Mouse (Mus musculus) heart, embryonic 12.5 days (tissue): Measurements from ENCODE around the gene Col2a1. TPM values are rescaled to one million over a fixed set of nuclear protein-coding genes. Genes with fewer than 3 reads are reported as not detected.

Experiments
- ATAC-seq: fragments of 200-750 bp; cut with Nextera tagmentation; 2 replicates; pipeline ENCODE4 v1.8.0; 2017; ENCODE audit warnings: moderate TSS enrichment, moderate library complexity; ENCODE audit not compliant: insufficient number of reproducible peaks, low FRiP score
- H3K27ac ChIP-seq: fragments of 300-500 bp; sonication (generic); 2 replicates; pipeline ENCODE4 v1.5.1; 2016; ENCODE audit warnings: mild to moderate bottlenecking, moderate library complexity; ENCODE audit not compliant: poor library complexity, severe bottlenecking
- H3K27me3 ChIP-seq: fragments of 300-500 bp; sonication (generic); replicated peaks from 2 replicates; pipeline ENCODE4 v1.6.1; 2016; ENCODE audit warnings: mild to moderate bottlenecking, moderate library complexity
- H3K36me3 ChIP-seq: fragments of 300-500 bp; sonication (generic); 2 replicates; pipeline ENCODE4 v1.6.1; 2016; ENCODE audit warnings: mild to moderate bottlenecking, moderate library complexity
- H3K4me1 ChIP-seq: fragments of 300-500 bp; sonication (generic); replicated peaks from 2 replicates; pipeline ENCODE4 v1.6.1; 2016; ENCODE audit warnings: mild to moderate bottlenecking
- H3K4me2 ChIP-seq: fragments of 300-500 bp; sonication (generic); 2 replicates; pipeline ENCODE4 v1.6.1; 2016; ENCODE audit warnings: mild to moderate bottlenecking, moderate library complexity
- H3K4me3 ChIP-seq: fragments of 300-500 bp; sonication (generic); 2 replicates; pipeline ENCODE4 v1.5.1; 2016; ENCODE audit warnings: mild to moderate bottlenecking
- H3K9ac ChIP-seq: fragments of 300-500 bp; sonication (generic); 2 replicates; pipeline ENCODE4 v1.6.1; 2016; ENCODE audit warnings: mild to moderate bottlenecking, moderate library complexity
- H3K9me3 ChIP-seq: fragments of 300-500 bp; sonication (generic); replicated peaks from 2 replicates; pipeline ENCODE4 v1.6.1; 2016; ENCODE audit warnings: mild to moderate bottlenecking, moderate library complexity
- WGBS: fragments of 180-500 bp; shearing (Covaris S2); methylation state at CpG from one replicate; pipeline ENCODE4 v1.1.7; 2016; 5-methylcytosine and 5-hydroxymethylcytosine counted together
- polyA plus RNA-seq: library from polyadenylated mRNA; unstranded; fragments of >200 nt; fragmentation: Nextera tagmentation; extraction: Ambion mirVana; gene quantifications from 2 replicates; pipeline ENCODE4 v1.2.1, GENCODE M21; 2016

The Col2a1 gene
- polyA plus RNA-seq, 1 experiment from 2014 or later: 78.9 TPM

DNA sequence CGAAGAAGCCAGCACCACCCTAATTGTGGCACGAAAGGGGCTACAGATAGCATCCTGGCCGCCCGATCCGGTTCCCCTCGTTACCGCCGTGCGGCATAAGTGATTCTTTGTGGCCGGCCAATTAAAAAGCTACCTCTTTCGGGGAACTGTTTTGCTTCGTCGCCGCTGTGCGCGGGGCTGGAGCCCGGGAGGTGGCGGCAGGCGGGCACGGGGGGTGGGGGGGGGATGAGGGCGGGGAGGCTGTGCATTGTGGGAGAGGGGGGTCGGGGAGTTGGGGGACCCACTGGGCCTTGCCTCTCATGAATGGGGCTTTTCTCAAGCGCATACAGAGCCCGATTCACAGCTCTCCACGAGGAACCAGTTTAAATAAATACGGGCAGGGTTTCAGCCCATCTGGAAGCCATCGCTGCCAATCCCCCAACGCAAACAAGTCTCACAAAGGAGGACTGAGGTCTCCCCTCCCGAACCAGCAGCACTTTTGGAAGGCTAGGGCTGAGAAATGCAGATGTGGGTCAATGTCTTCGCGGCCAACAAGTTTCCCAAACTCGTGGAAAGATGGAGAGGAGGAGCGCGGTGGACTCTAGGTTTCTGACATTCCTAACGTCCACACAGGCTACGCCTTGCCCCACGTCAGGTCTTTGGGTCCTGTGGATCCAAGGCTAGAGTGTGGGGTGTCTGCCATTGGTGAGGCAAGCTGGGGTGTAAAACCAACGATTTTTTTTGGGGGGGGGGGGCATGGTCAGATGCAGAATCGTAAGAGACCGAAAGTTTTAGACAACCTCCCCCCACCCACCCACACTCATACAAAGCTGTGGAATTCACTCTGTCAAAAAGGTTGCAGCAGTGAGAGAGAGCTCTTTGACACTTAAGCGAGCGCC, 2.1 kb downstream of the Col2a1 start:
- Histone ChIP-seq H3K9me3 (no peaks in the 10 kb centered on the region), H3K36me3 (no peaks in the 10 kb centered on the region), H3K27ac (peak overlapping the region; percentile 39), H3K4me3 (peak overlapping the region; percentile 52), H3K27me3 (peaks cover 65% of the 10 kb centered on the region), H3K4me1 (peaks cover 47% of the 10 kb centered on the region), H3K9ac (peak overlapping the region; percentile 73), H3K4me2 (peak overlapping the region; percentile 79)
- under 1% methylated on average over 42 of the region's 42 CpGs for WGBS
- ATAC-seq: no peak

DNA sequence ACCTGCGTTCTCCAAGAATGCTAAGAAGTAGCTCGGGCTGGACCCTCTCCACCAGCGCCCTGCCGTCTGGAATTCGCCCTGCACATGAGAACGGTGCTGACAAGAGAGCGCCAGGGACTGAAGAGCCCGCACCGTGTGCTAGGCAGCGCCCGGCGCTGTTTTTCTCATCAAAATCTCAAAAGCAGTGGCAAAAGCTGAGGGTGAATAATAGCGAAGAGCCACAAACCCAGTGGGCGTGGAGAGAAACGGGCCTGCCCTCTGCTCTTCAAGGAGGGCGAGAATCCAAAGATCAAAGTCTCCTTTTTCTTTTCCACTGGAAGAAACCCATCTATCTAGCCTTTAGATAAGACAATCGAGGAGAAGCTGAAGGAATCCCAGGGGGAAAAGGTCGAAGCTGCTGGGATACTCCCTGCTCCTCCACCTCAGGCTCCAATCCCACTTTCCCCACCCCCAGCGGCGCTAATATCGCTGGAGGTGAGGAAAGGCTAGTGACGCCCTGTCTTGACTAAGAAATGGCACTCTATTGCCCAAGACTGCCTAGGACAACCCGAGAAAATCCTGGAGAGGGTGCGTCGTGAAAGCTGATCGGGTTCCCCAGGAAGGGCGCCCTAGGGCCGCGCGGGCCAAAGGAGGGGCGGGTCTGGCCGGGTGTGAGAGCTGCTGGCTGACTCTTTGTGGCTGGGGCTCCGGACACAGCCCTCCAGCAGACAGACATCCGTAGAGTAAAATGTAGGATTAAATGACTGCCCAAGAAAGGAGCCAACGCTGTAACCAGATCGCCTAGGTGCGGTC, 3.0 kb downstream of the Col2a1 start:
- peak overlapping the region; percentile 73 for H3K9ac ChIP-seq

GRCm38 (mm10) chr15:97999991-98000390, 4.5 kb downstream of the Col2a1 start:
- Histone ChIP-seq H3K4me2 (0 out of 2 replicates have a peak overlapping the region, but pooled peaks have one; percentile 6), H3K9ac (no peak overlapping the region), H3K4me1 (peaks cover 40% of the 10 kb centered on the region), H3K4me3 (no peak overlapping the region), H3K36me3 (peaks cover 8% of the 10 kb centered on the region; the same call in 1 of the 2 replicates), H3K27me3 (peaks cover 45% of the 10 kb centered on the region), H3K9me3 (no peaks in the 10 kb centered on the region), H3K27ac (no peak overlapping the region)
- 23% methylated on average over 7 of the region's 7 CpGs for WGBS
- ATAC-seq: no peak

More for the DNA sequence above, 3.0 kb downstream of the Col2a1 start:
- Histone ChIP-seq H3K27me3 (peaks cover 59% of the 10 kb centered on the region), H3K27ac (peak overlapping the region; percentile 39), H3K36me3 (peaks cover under 1% of the 10 kb centered on the region; the same call in 1 of the 2 replicates), H3K4me1 (peaks cover 47% of the 10 kb centered on the region), H3K9me3 (no peaks in the 10 kb centered on the region), H3K4me3 (peak overlapping the region; percentile 52), H3K4me2 (peak overlapping the region; percentile 79)
- WGBS: under 1% methylated on average over 37 of the region's 37 CpGs
- ATAC-seq: no peak

DNA sequence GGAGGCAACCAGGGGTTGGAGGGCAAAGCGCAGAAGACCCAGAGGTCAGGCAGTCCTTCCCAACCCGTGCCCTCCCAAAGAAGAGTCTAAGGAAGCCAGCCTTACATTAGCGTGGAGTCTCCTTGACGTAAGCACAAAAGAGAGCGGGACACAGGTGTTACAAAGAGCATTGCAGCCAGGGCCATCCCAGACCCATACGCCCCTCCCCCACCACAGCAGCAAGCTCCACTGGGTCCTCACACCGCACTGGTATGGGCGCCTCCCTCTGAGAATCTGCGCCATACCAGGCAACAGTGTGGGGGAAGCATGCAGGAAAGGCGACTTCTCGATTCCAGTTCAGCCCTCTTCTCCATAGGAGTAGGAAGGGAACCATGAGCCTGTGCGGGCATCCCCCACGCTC, 4.9 kb downstream of the Col2a1 start:
- H3K9ac ChIP-seq: no peak overlapping the region
- no peak for ATAC-seq
- H3K27me3 ChIP-seq: peaks cover 41% of the 10 kb centered on the region
- H3K4me2 ChIP-seq: 0 out of 2 replicates have a peak overlapping the region, but pooled peaks have one; percentile 6
- H3K4me1 ChIP-seq: peaks cover 37% of the 10 kb centered on the region
- H3K36me3 ChIP-seq: peaks cover 9% of the 10 kb centered on the region; the same call in 1 of the 2 replicates
- H3K9me3 ChIP-seq: no peaks in the 10 kb centered on the region
- H3K27ac ChIP-seq: no peak overlapping the region
- H3K4me3 ChIP-seq: no peak overlapping the region
- WGBS: 27% methylated on average over 13 of the region's 13 CpGs

DNA sequence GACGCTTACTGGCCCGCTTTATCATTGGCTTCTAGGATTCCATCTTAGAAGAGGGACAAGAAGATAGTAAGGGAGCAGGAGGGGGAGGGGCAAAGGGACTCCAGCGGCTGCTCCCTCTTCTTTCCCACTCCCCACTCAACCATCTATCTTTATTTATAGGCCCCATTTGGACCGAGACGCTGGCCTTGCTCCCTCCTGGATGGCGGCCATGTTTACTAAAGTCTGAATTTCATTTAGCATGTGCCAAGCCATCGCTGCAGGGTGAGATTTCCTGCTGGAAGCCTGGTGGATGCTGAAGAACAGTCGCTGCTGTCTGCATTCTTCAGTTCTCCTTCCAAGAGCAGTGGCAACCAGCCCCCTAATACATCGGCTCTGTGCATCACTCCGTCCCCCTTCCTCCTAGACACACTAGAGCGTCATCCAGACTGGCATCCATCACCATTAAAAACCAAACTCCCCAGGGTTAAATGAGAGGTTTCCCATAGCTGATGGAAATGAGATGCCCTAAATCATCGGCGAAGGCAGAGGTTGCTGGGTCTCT, 7.7 kb downstream of the Col2a1 start:
- no peak overlapping the region for H3K27ac ChIP-seq
- H3K4me1 ChIP-seq: peaks cover 31% of the 10 kb centered on the region
- H3K4me3 ChIP-seq: no peak overlapping the region
- 73% methylated on average over 13 of the region's 13 CpGs for WGBS
- H3K9ac ChIP-seq: no peak overlapping the region
- peaks cover 29% of the 10 kb centered on the region for H3K27me3 ChIP-seq
- no peaks in the 10 kb centered on the region for H3K9me3 ChIP-seq
- H3K36me3 ChIP-seq: peaks cover 9% of the 10 kb centered on the region; the same call in 1 of the 2 replicates
- H3K4me2 ChIP-seq: no peak overlapping the region
- ATAC-seq: no peak

GRCm38 (mm10) chr15:97992712-97993286, 11.7 kb downstream of the Col2a1 start:
- peak overlapping the region; percentile 60 for H3K4me2 ChIP-seq
- H3K27me3 ChIP-seq: no peaks in the 10 kb centered on the region
- peaks cover 13% of the 10 kb centered on the region; the same call in 1 of the 2 replicates for H3K36me3 ChIP-seq
- peak overlapping the region; percentile 24 for H3K4me3 ChIP-seq
- H3K9me3 ChIP-seq: no peaks in the 10 kb centered on the region
- 9% methylated on average over 18 of the region's 18 CpGs for WGBS
- H3K27ac ChIP-seq: peak overlapping the region; percentile 80
- ATAC-seq: peak; percentile 86
- peak overlapping the region; percentile 68 for H3K9ac ChIP-seq
- H3K4me1 ChIP-seq: peaks cover 42% of the 10 kb centered on the region

- peak; percentile 39 for ATAC-seq
- Histone ChIP-seq H3K4me2 (peak overlapping the region; percentile 60), H3K27me3 (no peaks in the 10 kb centered on the region), H3K9me3 (no peaks in the 10 kb centered on the region), H3K36me3 (peaks cover 18% of the 10 kb centered on the region; the same call in 1 of the 2 replicates), H3K4me3 (no peak overlapping the region), H3K4me1 (peaks cover 42% of the 10 kb centered on the region), H3K27ac (peak overlapping the region; percentile 80), H3K9ac (peak overlapping the region; percentile 68)
- 45% methylated on average over 13 of the region's 13 CpGs for WGBS
Observed at GRCm38 (mm10) chr15:97992027-97992711, 12.3 kb downstream of the Col2a1 start.

GRCm38 (mm10) chr15:97991285-97991895, 13.1 kb downstream of the Col2a1 start:
- no peak overlapping the region for H3K27ac ChIP-seq
- H3K4me1 ChIP-seq: peaks cover 42% of the 10 kb centered on the region
- no peak overlapping the region for H3K4me3 ChIP-seq
- no peak overlapping the region for H3K4me2 ChIP-seq
- 31% methylated on average over 12 of the region's 12 CpGs for WGBS
- no peaks in the 10 kb centered on the region for H3K27me3 ChIP-seq
- no peak for ATAC-seq
- no peaks in the 10 kb centered on the region for H3K9me3 ChIP-seq
- H3K9ac ChIP-seq: no peak overlapping the region
- H3K36me3 ChIP-seq: peaks cover 20% of the 10 kb centered on the region

DNA sequence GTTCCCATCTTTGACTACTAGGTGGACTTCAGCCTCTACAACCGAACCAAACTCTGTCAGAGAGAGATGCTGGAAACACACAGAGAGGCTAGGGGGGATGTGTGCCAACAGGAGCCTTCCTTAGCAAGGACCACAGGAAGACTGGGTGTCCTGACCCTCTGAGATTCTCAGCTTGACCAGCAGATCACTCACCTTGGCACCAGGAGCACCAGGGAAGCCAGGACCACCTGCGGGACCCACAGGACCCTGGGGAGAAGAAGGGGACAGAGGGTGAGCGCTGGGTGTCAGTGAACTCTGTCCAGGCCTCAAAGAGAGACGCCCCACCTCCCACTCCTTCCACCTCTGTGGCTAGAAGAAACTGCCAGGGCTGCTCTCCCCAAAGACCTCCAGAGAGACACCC, 13.8 kb downstream of the Col2a1 start:
- no peak overlapping the region for H3K9ac ChIP-seq

DNA sequence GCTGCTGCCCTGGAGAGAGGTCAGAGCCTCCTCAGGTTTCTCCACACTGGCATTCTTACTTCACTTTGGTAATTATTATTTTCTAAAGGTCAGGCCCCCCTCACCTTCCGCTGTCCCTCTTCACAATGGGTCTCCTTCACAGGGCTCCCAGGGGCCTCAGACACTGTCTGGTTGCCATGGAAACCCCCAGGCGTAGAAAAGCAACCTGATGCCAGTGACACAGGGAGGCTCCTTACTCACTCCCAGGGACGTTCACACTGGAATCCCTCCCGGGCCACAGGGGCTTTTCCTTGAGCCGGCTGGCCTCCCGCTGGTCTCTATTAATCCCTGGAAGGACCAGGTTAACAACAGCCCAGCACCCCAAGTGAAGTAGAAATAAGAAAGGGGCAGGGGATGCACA, 14.4 kb downstream of the Col2a1 start:
- Histone ChIP-seq H3K27me3 (no peaks in the 10 kb centered on the region), H3K4me1 (peaks cover 42% of the 10 kb centered on the region), H3K4me2 (no peak overlapping the region), H3K9ac (no peak overlapping the region), H3K36me3 (peaks cover 28% of the 10 kb centered on the region), H3K9me3 (no peaks in the 10 kb centered on the region), H3K4me3 (no peak overlapping the region), H3K27ac (no peak overlapping the region)
- 11% methylated on average over 6 of the region's 6 CpGs for WGBS
- ATAC-seq: no peak

More for the DNA sequence above, 13.8 kb downstream of the Col2a1 start:
- H3K27me3 ChIP-seq: no peaks in the 10 kb centered on the region
- no peak overlapping the region for H3K27ac ChIP-seq
- ATAC-seq: no peak
- no peak overlapping the region for H3K4me3 ChIP-seq
- H3K9me3 ChIP-seq: no peaks in the 10 kb centered on the region
- H3K36me3 ChIP-seq: peaks cover 24% of the 10 kb centered on the region
- no peak overlapping the region for H3K4me2 ChIP-seq
- H3K4me1 ChIP-seq: peaks cover 42% of the 10 kb centered on the region
- WGBS: 25% methylated on average over 4 of the region's 4 CpGs
